Mouse (Mus musculus) left cerebral cortex, adult 11 months (tissue): ENCODE measurements around the gene Nlgn1.
A peak's percentile ranks its signal among the peaks of the same experiment; 100 is the strongest.
"Not testable (repeated sequence)": the region's sequence is repeated elsewhere in the genome, so short reads cannot be mapped to it uniquely, and the experiment has no call there.

ENCODE experiments used
- DNase-seq: peaks from one replicate; pipeline ENCODE4 v3.0.0; 2022; ENCODE audit warnings: low spot score

Gene Nlgn1

DNA sequence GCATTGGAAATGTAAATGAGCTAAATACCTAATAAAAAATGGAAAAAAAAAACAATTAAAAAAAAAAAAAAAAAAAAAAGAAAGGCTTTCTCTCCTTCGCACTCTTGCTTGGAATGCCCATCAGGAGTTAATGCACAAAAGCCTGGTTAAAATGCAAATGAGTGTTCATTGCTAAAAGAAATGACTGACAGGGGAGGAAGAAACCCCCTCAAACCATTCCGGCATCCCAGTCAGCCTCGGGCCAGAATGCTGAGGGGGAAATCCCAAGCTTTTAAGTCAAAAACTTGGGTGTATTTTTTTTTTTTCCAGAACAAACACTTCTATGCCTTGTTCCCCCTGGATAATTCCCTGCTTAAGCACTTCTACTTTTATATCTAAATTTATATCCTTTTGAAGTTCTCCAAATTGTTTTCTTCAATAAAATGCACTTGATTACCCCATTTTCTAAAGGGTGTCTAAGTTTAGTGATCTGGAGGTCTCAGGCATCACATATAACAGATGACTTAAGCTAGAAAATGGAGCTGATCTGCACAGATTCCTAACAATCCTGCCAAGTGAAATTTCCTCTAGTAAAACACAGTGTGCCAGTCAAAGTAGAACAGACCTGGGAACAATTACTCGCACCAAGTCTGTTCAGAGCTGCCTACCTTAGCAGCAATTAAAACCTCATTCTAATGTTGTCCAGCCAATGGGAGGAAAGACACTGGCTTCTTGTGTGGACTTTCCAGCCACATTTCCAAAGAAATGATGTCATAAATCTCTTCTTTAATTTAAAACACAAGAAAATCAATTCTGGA is 686.2 kb downstream of the Nlgn1 start:
- DNase-seq, result no peak

DNA sequence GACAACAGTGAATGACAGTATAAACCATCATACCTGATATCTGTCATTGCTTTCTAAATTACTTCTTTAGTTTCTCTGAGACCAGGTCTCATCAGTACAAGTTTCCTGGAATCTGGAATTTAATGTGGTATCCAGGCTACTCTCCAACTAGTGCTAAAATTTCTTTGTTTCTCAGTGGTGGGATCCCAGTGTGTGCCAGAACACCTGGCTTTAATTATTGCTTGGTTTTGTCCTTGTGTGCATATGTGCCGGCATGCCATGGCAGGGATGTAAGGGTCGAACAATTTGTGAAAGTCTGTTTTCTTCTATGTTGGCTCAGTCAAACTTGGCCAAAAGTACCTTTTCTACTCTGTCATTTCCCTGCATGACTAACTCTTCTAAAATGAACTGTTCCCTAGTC is 703.1 kb downstream of the Nlgn1 start:
- DNase-seq, result no peak

DNA sequence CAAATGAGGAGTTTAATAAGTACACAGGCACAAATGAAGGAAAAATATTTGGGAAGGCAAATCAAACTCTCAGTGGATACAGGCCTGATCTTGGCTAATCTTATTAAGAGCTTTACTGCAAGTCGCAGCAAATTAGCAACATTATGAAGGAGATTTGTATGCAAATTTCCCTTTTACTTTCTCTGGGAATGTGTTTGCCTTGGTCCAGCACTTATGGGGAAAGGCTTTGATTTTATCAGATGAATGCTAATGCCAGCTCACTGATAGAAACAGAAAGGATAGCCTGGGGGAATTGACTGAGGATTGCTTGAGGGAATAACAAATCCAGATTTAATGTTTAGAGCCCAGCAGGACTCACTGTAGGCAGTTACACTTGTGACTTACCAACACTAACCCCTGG is 725.7 kb downstream of the Nlgn1 start:
- DNase-seq, result no peak

DNA sequence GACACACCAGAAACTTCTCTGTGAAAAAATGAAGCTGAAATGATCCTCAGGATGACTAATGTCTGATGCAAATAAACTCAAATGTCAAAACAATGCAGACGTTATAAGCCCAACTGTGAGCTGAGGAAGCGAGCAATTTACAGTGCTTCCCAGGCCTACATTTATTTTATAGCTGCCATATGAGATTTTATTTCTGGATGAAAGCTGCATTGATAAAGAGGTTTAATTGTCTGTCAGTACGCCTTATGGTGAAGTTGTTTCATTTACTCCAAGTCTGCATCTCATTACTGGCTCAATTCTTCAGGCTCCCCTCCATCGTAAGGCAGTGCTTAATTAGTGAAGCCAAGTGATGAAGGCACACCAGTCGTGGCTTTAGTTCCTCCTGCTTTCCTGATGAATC is 734.7 kb downstream of the Nlgn1 start:
- DNase-seq, result no peak

DNA sequence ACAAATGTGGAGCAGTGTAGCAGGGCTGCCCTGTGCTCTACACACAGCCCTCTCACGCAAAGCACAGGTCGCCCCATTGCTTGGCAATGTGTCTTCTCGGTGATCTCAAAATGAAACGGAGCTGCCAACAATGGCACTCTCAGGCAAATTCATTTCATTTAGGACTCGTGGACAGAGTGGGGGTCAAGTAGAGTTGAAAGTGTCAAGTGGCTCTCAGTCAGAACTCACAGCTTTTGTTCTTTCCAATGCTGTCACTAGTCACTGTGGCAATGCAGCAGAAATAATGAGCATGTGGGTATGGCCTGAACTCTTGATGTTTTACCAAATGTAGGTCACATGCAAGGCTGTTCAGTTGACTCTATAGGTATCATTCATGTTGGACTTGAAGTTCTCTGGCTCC is 756.7 kb downstream of the Nlgn1 start:
- no peak for DNase-seq

DNA sequence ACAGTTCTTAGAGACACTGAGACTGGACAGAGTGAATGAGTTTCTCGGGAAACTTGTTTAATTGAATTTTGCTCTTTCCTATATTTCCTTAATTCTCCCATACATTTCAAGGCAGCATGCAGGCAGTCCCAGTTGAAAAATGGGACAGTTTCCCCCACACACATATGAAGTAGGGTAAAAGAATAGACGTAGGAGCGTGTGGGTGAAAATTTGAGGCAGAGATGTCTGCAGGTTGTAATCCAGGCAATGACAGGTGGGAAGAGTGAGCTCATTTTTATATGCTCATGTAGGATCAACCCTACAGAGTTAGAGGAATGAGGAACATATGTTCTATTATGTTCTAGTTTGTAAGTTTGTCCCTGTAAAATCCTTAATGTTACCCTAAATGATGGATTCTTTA is 757.4 kb downstream of the Nlgn1 start:
- DNase-seq, result no peak

DNA sequence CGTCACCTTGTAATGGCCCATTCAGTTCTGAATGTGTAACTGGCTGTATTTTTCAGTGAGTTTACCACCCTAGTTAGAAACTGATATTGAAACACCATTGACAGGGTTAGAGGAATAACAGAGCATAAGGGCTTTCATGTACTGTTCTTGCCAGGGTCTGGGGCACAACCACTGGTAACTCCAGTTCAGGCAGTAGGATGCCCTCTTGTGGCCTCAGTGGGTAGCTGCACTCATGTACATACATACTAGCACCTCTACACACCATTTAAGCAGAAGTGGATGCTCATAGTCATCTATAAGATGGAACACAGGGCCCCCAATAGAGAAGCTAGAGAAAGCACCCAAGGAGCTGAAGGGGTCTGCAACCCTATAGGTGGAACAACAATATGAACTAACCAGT is 773.7 kb downstream of the Nlgn1 start:
- DNase-seq, result not testable (repeated sequence)

DNA sequence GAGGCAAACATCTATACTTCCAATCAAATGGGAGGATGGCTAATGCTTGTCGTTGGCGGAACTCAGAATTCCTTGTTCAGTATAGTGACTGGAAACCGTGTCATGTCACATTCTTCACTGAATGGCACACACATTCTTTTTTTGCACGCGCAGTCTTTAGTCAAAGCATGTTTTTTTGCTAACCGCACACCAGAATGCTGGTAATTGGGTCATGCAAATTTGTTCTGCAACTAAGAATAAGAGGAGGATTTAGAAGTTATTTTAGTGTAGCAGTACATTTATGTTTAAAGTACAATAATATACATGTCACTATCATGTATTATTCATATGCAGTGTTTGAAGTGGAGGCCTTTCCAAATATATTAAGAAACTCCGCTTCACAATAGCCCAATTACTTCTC is 783.2 kb downstream of the Nlgn1 start:
- not testable (repeated sequence) for DNase-seq

DNA sequence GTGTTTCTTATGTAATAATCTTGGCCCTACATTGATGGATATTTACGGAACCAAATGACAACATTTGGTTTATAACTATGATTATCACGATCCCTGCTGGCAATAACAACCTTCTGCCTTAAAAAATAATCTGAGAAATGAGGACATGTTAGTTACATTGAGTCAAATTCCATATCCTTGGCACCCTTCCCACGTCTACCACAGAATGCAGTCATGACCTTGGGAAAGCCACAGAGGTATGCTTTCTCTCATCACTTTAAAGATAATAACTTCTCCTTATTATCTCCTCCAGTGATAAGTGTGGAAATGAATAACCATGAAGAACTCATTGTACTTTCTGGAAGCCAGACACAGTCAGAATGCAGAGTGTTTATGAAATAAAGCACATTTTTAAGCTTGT is 808.0 kb downstream of the Nlgn1 start:
- not testable (repeated sequence) for DNase-seq

DNA sequence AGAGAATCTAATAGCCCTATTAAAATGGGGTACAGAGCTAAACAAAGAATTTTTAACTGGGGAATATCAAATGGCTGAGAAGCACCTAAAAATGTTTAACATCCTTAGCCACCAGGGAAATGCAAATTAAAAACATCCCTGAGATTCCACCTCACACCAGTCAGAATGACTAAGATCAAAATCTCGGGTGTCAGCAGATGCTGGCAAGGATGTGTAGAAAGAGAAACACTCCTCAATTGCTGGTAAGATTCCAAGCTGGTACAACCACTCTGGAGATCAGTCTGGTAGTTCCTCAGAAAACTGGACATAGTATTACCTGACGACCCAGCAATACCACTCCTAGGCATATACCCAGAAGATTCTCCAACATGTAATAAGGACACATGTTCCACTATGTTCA is 869.2 kb downstream of the Nlgn1 start:
- DNase-seq, result no peak

DNA sequence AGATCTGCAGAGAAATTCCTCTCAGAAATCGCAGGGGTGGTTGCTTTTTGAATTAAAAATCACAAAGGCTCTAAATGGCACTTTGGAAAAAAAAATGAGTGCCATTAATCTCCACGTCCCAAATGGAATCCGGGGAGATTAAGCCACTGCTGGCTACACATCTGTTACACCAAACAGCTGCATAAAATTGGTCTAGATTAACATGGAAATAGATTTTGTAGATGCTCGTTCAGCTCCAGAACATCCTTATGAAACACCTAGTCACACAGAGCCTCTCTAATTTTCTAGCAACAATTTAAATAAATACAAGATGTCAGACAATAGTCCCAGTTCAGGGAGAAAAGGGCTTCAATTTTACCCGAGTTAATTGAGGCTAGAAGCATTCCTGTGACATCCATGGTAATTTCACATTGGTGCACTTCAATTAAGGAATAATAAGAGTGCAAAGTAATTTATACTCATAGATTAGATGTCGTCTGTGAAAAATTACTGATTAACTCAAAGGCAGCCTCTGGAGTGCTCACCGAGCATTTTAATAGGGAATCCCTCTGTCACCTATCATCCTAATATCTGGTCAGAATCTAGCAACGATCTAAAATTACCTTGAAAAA is 875.9 kb downstream of the Nlgn1 start:
- no peak for DNase-seq

DNA sequence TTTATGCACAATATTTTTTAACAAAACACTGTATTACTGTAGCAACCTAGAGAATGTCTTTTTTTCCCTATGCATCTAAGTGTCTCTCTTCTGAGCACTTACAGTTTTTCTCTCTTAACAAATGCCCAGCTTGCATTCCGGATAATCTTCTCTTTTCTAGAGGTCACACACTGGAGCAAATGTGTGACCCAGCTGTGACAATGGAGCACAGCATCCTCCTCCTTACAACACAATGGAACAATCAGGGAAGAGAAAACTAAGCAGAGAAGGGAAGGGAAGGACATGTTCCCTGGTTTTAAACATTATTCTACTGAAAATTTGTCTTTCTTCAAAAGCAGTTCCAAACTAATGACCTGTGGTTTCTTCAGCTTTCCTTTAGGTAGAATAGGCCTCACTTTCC is 879.9 kb downstream of the Nlgn1 start:
- DNase-seq, result no peak

DNA sequence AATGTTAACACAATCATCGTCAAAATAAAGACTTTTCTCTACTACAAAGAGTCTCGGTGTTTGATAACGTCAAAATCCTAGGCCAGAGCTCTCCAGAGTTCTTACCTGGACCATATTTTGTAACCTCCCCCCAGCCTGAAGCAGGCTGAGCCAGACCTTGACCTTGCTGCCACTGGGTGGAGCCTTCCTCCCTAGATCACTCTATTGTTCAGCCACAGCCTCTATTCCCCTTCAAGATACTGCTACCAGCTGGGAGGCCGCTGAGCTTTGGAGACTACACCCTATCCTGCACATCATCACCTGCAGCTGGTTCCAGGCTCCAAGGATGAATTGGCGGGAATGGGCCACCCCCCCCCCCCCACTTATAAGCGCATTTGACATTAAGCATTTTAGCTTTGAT is 881.8 kb downstream of the Nlgn1 start:
- DNase-seq, result no peak

DNA sequence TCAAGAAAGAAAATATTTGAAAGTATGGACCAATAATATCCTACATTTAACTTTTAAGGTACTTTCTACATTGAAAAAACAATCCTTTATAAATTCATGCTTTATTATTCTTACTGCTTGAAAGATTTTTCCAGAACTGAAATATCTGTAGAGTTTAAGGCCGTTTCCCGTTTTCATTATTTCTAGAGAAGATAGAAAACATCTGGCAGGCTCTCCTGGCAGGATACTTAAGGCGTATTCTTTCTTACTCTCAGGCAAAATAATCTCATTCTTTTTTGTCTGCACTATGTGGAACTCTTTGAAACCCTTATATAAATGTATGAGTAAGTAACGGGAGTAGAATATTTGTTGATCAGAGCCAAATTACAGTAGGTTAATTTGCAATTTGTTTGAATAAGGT is 882.9 kb downstream of the Nlgn1 start:
- DNase-seq, result no peak

DNA sequence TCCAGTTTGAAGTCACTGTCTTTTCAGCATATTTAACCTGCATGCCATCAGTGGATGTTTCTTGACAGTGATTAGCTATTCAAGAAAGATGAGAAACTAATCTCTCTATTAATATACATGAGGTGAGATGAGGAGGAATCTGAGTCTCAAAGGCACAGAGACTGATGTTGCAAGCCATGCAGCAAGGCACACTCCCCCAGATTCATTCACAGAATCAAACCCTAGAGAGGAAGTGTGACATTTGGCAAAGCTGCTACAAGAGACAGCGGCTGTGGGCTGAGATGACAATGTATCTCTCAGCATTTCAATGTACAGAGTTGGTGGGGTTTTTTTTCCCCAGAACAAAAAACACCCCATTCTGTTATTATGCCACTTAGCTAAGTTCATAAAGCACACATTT is 885.1 kb downstream of the Nlgn1 start:
- DNase-seq, result peak; percentile 49

DNA sequence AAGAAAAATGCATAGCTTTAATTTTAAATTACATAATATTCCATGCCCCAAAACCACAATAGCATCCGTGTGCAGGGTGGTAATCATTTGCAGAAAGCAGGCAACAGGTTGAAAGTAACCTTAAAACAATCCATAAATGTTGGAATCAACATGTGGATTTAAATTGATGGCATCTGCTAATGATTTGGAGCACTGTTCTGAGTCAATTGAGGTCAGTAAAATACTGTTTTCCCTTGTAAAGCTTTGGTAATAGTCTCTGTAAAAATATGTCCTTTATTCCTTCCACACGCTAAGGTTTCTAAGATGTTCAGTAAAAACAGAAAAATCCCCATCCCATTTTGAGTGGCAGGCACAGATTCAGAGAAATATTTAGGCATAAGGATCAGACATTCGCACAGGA is 888.6 kb downstream of the Nlgn1 start:
- DNase-seq, result no peak

DNA sequence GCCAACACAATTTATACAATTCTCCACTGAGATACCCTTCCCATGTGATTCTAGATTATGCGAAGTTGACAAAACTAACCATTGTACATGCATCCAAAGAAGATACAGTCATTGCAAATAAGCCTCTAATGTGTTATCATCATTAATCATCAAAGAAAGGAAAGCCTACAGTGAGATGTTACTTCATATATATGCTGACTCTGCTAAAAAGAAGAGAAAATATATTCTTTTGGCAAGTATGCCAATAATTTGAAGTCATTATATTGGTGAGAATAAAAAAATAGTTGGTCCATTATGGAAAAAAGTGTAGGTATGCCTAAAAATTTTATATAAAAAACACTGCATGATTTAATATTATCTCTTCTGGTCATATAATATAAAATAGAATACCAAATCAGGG is 889.6 kb downstream of the Nlgn1 start:
- no peak for DNase-seq

DNA sequence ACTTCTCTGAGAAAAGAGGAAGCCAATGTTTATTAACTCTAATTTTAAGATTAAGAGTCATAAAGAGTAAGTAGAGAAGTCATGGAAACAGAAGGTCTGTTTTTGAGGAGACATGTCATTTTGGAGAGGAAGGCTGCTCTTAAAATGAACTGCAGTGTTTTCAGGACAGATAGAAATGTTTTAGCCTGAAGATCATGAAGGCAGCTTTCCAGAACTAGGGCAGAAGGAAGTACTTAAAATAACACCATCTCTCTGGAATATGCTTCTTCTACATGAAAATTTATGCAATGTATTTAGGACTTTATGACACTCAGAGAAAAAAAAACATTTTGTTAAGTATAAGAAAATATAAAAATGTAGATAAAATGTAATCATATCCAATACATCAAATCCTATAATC is 905.3 kb downstream of the Nlgn1 start:
- peak; percentile 22 for DNase-seq

DNA sequence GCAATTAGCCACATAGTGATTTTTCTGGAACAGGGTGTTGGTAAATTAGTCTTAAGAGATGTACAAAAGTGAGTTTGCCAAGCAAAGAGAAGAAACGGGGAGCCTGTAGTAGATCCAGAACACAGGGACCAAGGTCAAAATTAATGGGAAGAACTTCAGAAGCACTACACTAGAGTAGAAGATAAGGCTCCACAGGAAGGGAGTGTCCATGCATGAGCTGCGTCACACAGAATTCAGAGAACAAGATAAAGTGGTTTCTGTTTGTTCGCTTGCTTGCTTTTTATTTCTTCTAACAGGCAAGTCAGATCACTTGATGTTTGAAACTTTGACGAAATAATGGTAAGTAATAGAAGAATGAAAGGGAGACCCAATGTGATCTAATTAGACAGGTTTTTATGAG is 920.3 kb downstream of the Nlgn1 start:
- no peak for DNase-seq
